Mouse (Mus musculus) forebrain, embryonic 14.5 days (tissue): ENCODE results near the gene Lad1. TPM values are rescaled to one million over a fixed set of nuclear protein-coding genes. Genes with fewer than 3 reads are reported as not detected.

Experiments used
- ATAC-seq: fragments of 200-750 bp; cut with Nextera tagmentation; 2 replicates; pipeline ENCODE4 v1.8.0; 2017; ENCODE audit warnings: mild to moderate bottlenecking, moderate library complexity
- DNase-seq: peaks from one replicate; pipeline ENCODE4 v3.0.0-alpha.2; 2015; ENCODE audit warnings: low spot score
- H3K27ac ChIP-seq: fragments of 300-500 bp; sonication (generic); 2 replicates; pipeline ENCODE4 v1.5.1; 2014; ENCODE audit warnings: low read depth, mild to moderate bottlenecking, control low read depth, low read length, moderate library complexity
- H3K27me3 ChIP-seq: fragments of 300-500 bp; sonication (generic); replicated peaks from 2 replicates; pipeline ENCODE4 v1.6.1; 2014; ENCODE audit warnings: low read length, control low read depth, mixed read lengths; ENCODE audit not compliant: control insufficient read depth, insufficient read depth
- H3K36me3 ChIP-seq: fragments of 300-500 bp; sonication (generic); 2 replicates; pipeline ENCODE4 v1.6.1; 2014; ENCODE audit warnings: low read length, control low read depth; ENCODE audit not compliant: control insufficient read depth, insufficient read depth
- H3K4me1 ChIP-seq: fragments of 300-500 bp; sonication (generic); 2 replicates; pipeline ENCODE4 v1.6.1; 2014; ENCODE audit warnings: antibody characterized with exemption, low read length, control low read depth; ENCODE audit not compliant: control insufficient read depth, insufficient read depth
- H3K4me2 ChIP-seq: fragments of 300-500 bp; sonication (generic); 2 replicates; pipeline ENCODE4 v1.6.1; 2014; ENCODE audit warnings: mild to moderate bottlenecking, control low read depth, low read length
- H3K4me3 ChIP-seq: fragments of 300-500 bp; sonication (generic); 2 replicates; pipeline ENCODE4 v1.5.1; 2014; ENCODE audit warnings: low read depth, low read length, control low read depth
- H3K9ac ChIP-seq: fragments of 300-500 bp; sonication (generic); 2 replicates; pipeline ENCODE4 v1.6.1; 2014; ENCODE audit warnings: mild to moderate bottlenecking, low read length, control low read depth, moderate library complexity
- H3K9me3 ChIP-seq: fragments of 300-500 bp; sonication (generic); replicated peaks from 2 replicates; pipeline ENCODE4 v1.6.1; 2016; ENCODE audit warnings: low read length, control low read depth, mixed read lengths; ENCODE audit not compliant: control insufficient read depth
- WGBS: fragments of 180-500 bp; shearing (Covaris S2); extraction: QIAGEN DNeasy Blood & Tissue Kit; methylation state at CpG from one replicate; pipeline ENCODE4 v1.1.7; 2014; 5-methylcytosine and 5-hydroxymethylcytosine counted together
- polyA plus RNA-seq: library from polyadenylated mRNA; unstranded; fragments of >200 nt; fragmentation: Nextera tagmentation; extraction: Ambion mirVana; gene quantifications from 2 replicates; pipeline ENCODE4 v1.2.1, GENCODE M21; 2014

Lad1 gene
- polyA plus RNA-seq: 0.19 and 0.24 TPM in 2 replicates

DNA sequence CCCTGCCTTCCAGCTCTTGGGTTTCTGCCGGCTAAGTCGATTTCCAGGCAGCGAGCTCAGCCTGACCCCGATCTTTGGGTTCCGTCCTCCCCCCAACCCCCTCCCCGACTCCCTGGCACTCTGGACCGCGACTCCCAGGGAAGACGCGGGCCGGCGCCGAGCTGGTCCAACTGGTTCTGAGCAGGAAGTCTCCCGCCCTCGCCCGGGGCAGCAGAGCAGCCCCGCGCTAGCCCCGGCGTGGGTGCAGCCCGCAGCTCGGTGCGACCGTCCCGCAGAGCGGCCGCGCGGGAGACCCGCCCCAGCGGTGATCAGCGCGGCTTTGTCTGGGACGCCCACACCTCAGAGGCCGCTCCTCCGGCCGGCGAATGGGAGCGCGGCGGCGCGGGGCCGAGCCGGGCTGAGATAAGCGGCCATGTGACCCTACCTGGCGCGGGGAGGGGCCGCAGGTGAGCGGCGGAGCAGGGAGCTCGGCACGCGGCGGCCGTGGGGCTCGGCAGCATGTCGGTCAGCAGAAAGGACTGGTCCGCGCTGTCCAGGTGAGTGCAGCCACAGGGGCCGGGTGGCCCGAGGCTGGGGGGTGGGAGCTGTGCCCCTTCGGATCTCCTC is at the start of gene Lad1:
TSS of gene Lad1 (plus strand) at position 118 of the 606 bp plus-strand sequence.
- Histone ChIP-seq H3K4me3 (peak within 1 kb of the TSS; percentile 44), H3K9ac (peak within 1 kb of the TSS; percentile 57), H3K36me3 (no peaks in the 10 kb centered on the region), H3K4me1 (peaks cover 2% of the 10 kb centered on the region; the same call in 1 of the 2 replicates), H3K27me3 (peaks cover 40% of the 10 kb centered on the region), H3K9me3 (no peaks in the 10 kb centered on the region), H3K4me2 (peak within 1 kb of the TSS; percentile 80), H3K27ac (no peak within 1 kb of the TSS)
- DNase-seq: peak; percentile 27
- under 1% methylated on average over 63 of the region's 63 CpGs for WGBS
- ATAC-seq: peak; percentile 63

GRCm38 (mm10) chr1:135770237-135770636 is 48.2 kb upstream of the Lad1 start:
- H3K4me1 ChIP-seq: peaks cover 10% of the 10 kb centered on the region
- no peak overlapping the region for H3K4me3 ChIP-seq
- no peak for ATAC-seq
- DNase-seq: no peak
- no peaks in the 10 kb centered on the region for H3K27me3 ChIP-seq
- H3K36me3 ChIP-seq: no peaks in the 10 kb centered on the region
- 84% methylated on average over 7 of the region's 7 CpGs for WGBS
- no peaks in the 10 kb centered on the region for H3K9me3 ChIP-seq
- H3K27ac ChIP-seq: no peak overlapping the region
- H3K4me2 ChIP-seq: no peak overlapping the region
- H3K9ac ChIP-seq: no peak overlapping the region

DNA sequence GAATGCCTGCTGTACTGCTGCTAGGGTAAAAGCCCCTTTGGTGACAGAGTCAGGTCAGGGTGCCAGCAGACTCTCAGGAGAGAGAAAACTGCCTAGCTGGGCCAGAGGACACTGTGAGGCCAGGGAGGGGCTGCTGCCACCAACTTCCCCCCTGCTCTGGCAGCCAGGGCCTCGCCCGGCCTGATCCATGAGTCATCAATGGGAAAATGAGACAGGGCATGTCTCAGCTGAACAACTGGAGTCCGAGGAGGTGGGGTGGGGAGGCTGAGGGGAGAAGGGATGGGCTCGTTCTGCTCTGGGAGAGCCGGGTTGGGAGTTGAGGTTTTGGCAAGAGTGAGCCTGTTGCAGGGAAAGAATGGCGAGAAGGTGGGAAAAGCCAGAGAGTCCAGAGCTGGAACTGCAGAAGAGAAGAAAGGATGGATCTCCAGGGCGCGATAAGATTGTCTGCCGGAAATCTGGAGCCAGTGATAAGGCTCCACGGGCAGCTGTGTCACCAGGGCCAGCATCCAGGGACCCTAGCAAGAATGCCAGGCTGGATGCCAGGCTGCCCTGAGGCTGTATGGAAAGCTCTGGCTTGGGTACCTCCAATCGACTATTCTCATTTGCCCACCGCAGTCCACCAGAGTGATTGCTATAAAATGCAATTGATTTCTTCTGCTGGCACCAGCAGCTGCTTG is 47.4 kb upstream of the Lad1 start:
- 62% methylated on average over 12 of the region's 12 CpGs for WGBS

DNA sequence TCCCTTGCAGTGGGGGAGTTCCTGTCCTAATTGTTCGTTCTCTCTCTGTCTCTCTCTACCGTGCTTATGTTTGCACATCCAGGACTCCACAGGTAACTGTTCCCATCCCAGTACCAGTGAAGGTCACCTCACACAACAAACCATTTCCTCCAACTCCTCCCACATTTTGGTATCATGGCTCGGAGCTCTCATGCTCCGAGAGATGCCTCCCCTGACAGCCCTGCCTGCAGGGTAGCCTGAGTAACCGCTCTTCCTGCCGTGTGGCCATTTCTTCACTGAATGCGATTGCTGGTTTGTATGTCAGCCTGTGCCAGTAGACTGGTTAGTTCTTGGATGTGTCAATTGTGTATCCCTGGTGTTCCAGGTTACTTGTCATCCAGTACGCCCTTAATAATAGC is 46.8 kb upstream of the Lad1 start:
- Histone ChIP-seq H3K4me3 (no peak overlapping the region), H3K9me3 (no peaks in the 10 kb centered on the region), H3K27me3 (no peaks in the 10 kb centered on the region), H3K4me1 (peaks cover 8% of the 10 kb centered on the region), H3K27ac (no peak overlapping the region), H3K9ac (no peak overlapping the region), H3K4me2 (no peak overlapping the region), H3K36me3 (no peaks in the 10 kb centered on the region)
- ATAC-seq (no peak), DNase-seq (no peak)
- 78% methylated on average over 8 of the region's 8 CpGs for WGBS

More for the DNA sequence above, 47.4 kb upstream of the Lad1 start:
- H3K9ac ChIP-seq: no peak overlapping the region
- peaks cover 10% of the 10 kb centered on the region for H3K4me1 ChIP-seq
- H3K36me3 ChIP-seq: no peaks in the 10 kb centered on the region
- no peaks in the 10 kb centered on the region for H3K27me3 ChIP-seq
- no peaks in the 10 kb centered on the region for H3K9me3 ChIP-seq
- no peak overlapping the region for H3K27ac ChIP-seq
- H3K4me2 ChIP-seq: no peak overlapping the region
- ATAC-seq (no peak), DNase-seq (no peak)
- no peak overlapping the region for H3K4me3 ChIP-seq

GRCm38 (mm10) chr1:135776596-135776995 is 41.8 kb upstream of the Lad1 start:
- Histone ChIP-seq H3K4me1 (no peaks in the 10 kb centered on the region), H3K27ac (no peak overlapping the region), H3K4me3 (no peak overlapping the region), H3K36me3 (no peaks in the 10 kb centered on the region), H3K9ac (no peak overlapping the region), H3K27me3 (no peaks in the 10 kb centered on the region), H3K4me2 (no peak overlapping the region), H3K9me3 (no peaks in the 10 kb centered on the region)
- DNase-seq (no peak), ATAC-seq (no peak)

- no peaks in the 10 kb centered on the region for H3K36me3 ChIP-seq
- no peak overlapping the region for H3K27ac ChIP-seq
- no peaks in the 10 kb centered on the region for H3K4me1 ChIP-seq
- H3K27me3 ChIP-seq: no peaks in the 10 kb centered on the region
- H3K4me2 ChIP-seq: no peak overlapping the region
- no peak overlapping the region for H3K4me3 ChIP-seq
- DNase-seq (no peak), ATAC-seq (no peak)
- 93% methylated on average over 1 of the region's 1 CpGs for WGBS
- H3K9me3 ChIP-seq: no peaks in the 10 kb centered on the region
- H3K9ac ChIP-seq: no peak overlapping the region
Observed at GRCm38 (mm10) chr1:135777046-135777445, 41.4 kb upstream of the Lad1 start.

DNA sequence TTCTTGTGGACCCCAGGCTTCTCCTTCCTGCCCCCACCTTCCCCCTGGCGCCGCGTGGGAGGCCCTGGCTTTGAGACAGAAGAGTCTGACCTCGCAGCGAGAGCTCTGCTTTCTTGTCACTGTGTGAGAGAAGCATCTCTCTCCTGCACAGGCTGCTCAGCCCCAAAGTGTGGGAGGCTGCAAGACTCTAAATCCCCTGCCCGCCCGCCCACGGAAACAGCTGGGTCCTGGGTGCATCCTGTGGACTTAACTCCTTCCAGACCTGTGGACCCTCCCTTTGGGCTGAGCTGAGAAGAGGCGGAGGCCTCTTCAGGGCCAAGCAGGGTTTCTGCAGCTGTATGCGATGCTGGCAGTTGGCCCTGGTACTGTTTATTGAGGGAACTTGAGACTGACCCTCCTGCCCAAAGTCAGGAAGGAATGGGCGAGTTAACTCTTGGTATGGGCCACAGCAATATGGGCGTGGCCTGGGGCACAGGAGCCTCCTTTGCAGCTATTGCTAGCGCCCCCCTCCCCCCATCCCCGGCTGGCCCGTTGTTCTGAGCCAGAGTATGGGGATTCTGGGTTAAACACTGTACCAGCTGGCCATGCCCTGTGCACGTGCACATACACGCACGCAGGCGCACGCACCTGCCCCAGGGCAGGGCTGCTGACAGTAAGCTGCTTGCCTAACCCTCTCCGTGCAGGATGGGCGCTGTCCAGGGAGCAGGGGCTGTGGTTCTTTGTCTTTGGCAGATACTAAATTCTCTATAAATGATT is 39.4 kb upstream of the Lad1 start, which contains the start of gene Tnni1:
TSS of gene Tnni1 (plus strand) at position 655 of the 756 bp plus-strand sequence.
- no peaks in the 10 kb centered on the region for H3K36me3 ChIP-seq
- 38% methylated on average over 22 of the region's 22 CpGs for WGBS
- no peak within 1 kb of the TSS for H3K4me3 ChIP-seq
- H3K4me1 ChIP-seq: no peaks in the 10 kb centered on the region
- no peak within 1 kb of the TSS for H3K27ac ChIP-seq
- no peaks in the 10 kb centered on the region for H3K9me3 ChIP-seq
- ATAC-seq (no peak), DNase-seq (no peak)
- no peak within 1 kb of the TSS for H3K9ac ChIP-seq
- H3K4me2 ChIP-seq: no peak within 1 kb of the TSS
- no peaks in the 10 kb centered on the region for H3K27me3 ChIP-seq

- no peak overlapping the region for H3K9ac ChIP-seq
- no peak for DNase-seq
Observed at GRCm38 (mm10) chr1:135780649-135781048, 37.7 kb upstream of the Lad1 start.

More at GRCm38 (mm10) chr1:135780649-135781048, 37.7 kb upstream of the Lad1 start:
- H3K27ac ChIP-seq: no peak overlapping the region
- H3K9me3 ChIP-seq: no peaks in the 10 kb centered on the region
- H3K4me1 ChIP-seq: no peaks in the 10 kb centered on the region
- no peaks in the 10 kb centered on the region for H3K27me3 ChIP-seq
- WGBS: 57% methylated on average over 4 of the region's 4 CpGs
- H3K4me3 ChIP-seq: no peak overlapping the region
- no peak for ATAC-seq
- H3K4me2 ChIP-seq: no peak overlapping the region
- H3K36me3 ChIP-seq: no peaks in the 10 kb centered on the region
